Mouse (Mus musculus) cerebellum, adult 2 months (tissue): ENCODE measurements around the gene Atad2b.

Experiments used
- CTCF ChIP-seq: fragments of 200-500 bp; IDR thresholded peaks from 2 replicates; pipeline ENCODE4 v1.5.1; 2011; ENCODE audit warnings: low read depth, mild to moderate bottlenecking, control low read depth, low read length, moderate library complexity, borderline replicate concordance; ENCODE audit not compliant: insufficient read depth
- POLR2A ChIP-seq: fragments of 200-500 bp; IDR thresholded peaks from 2 replicates; pipeline ENCODE4 v1.6.1; 2011; ENCODE audit warnings: low read length, control low read depth, borderline replicate concordance; ENCODE audit not compliant: insufficient read depth

DNA sequence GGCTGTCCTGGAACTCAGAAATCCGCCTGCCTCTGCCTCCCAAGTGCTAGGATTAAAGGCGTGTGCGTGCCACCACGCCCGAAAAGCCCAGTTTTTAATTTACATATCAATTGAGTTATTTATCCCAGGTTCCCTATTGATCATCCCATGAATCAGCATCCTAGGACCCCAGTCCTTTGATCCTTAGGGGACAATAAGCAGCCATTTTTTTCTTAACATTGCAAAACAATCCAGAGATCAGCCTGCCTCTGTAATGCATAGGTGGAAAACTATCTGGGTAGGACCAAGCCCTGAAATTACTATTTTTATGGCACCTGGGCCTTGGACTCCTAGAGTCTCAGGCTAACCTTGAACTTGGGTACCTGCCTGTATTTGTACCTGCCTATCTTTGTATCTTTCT lies 19.1 kb upstream of the Atad2b start:
- TF ChIP-seq CTCF (no peak), POLR2A (no peak)
